Mouse (Mus musculus) kidney, embryonic 15.5 days (tissue): ENCODE results near the gene Thumpd3. TPM values are rescaled to one million over a fixed set of nuclear protein-coding genes. Genes with fewer than 3 reads are reported as not detected.

Source experiments
- ATAC-seq: fragments of 200-750 bp; cut with Nextera tagmentation; replicated peaks from 2 replicates; pipeline ENCODE4 v1.8.0; 2017; ENCODE audit warnings: moderate TSS enrichment; ENCODE audit not compliant: low FRiP score
- H3K27ac ChIP-seq: fragments of 300-500 bp; sonication (generic); 2 replicates; pipeline ENCODE4 v1.5.1; 2015; ENCODE audit warnings: mild to moderate bottlenecking, inconsistent platforms
- H3K27me3 ChIP-seq: fragments of 300-500 bp; sonication (generic); 2 replicates; pipeline ENCODE4 v1.6.1; 2015; ENCODE audit warnings: inconsistent platforms
- H3K36me3 ChIP-seq: fragments of 300-500 bp; sonication (generic); 2 replicates; pipeline ENCODE4 v1.6.1; 2015; ENCODE audit warnings: inconsistent platforms
- H3K4me1 ChIP-seq: fragments of 300-500 bp; sonication (generic); 2 replicates; pipeline ENCODE4 v1.6.1; 2015; ENCODE audit warnings: inconsistent platforms
- H3K4me2 ChIP-seq: fragments of 300-500 bp; sonication (generic); 2 replicates; pipeline ENCODE4 v1.6.1; 2015; ENCODE audit warnings: moderate library complexity, mild to moderate bottlenecking, inconsistent platforms
- H3K4me3 ChIP-seq: fragments of 300-500 bp; sonication (generic); replicated peaks from 2 replicates; pipeline ENCODE4 v1.5.1; 2015; ENCODE audit warnings: mild to moderate bottlenecking, inconsistent platforms
- H3K9ac ChIP-seq: fragments of 300-500 bp; sonication (generic); 2 replicates; pipeline ENCODE4 v1.6.1; 2015; ENCODE audit warnings: mild to moderate bottlenecking, inconsistent platforms
- H3K9me3 ChIP-seq: fragments of 300-500 bp; sonication (generic); replicated peaks from 2 replicates; pipeline ENCODE4 v1.6.1; 2016; ENCODE audit warnings: inconsistent platforms
- WGBS: fragments of 180-500 bp; shearing (Covaris S2); methylation state at CpG from one replicate; pipeline ENCODE4 v1.1.7; 2015; ENCODE audit warnings: mixed read lengths; 5-methylcytosine and 5-hydroxymethylcytosine counted together
- polyA plus RNA-seq: library from polyadenylated mRNA; unstranded; fragments of >200 nt; fragmentation: Nextera tagmentation; extraction: Ambion mirVana; gene quantifications from 2 replicates; pipeline ENCODE4 v1.2.1, GENCODE M21; 2015

Gene Thumpd3
- polyA plus RNA-seq, 1 experiment from 2014 or later = 46.6 TPM

- Histone ChIP-seq H3K4me3 (no peak overlapping the region), H3K9me3 (no peaks in the 10 kb centered on the region), H3K4me1 (peaks cover 4% of the 10 kb centered on the region; the same call in 1 of the 2 replicates), H3K27ac (no peak overlapping the region), H3K36me3 (no peaks in the 10 kb centered on the region), H3K4me2 (no peak overlapping the region), H3K9ac (no peak overlapping the region), H3K27me3 (no peaks in the 10 kb centered on the region)
- no peak for ATAC-seq
- WGBS = 45% methylated on average over 8 of the region's 8 CpGs
Observed at GRCm38 (mm10) chr6:113024866-113025265, 21.2 kb upstream of the Thumpd3 start.

- no peak for ATAC-seq
- no peaks in the 10 kb centered on the region for H3K9me3 ChIP-seq
- no peak overlapping the region for H3K4me2 ChIP-seq
- peaks cover 4% of the 10 kb centered on the region; the same call in 1 of the 2 replicates for H3K4me1 ChIP-seq
- no peak overlapping the region for H3K9ac ChIP-seq
- no peaks in the 10 kb centered on the region for H3K27me3 ChIP-seq
- no peak overlapping the region for H3K4me3 ChIP-seq
- no peaks in the 10 kb centered on the region for H3K36me3 ChIP-seq
- WGBS = 84% methylated on average over 5 of the region's 5 CpGs
- H3K27ac ChIP-seq = no peak overlapping the region
Observed at GRCm38 (mm10) chr6:113025774-113026173, 20.3 kb upstream of the Thumpd3 start.

GRCm38 (mm10) chr6:113027446-113027845, 18.6 kb upstream of the Thumpd3 start:
- no peak overlapping the region for H3K27ac ChIP-seq
- H3K27me3 ChIP-seq = no peaks in the 10 kb centered on the region
- peaks cover 4% of the 10 kb centered on the region; the same call in 1 of the 2 replicates for H3K4me1 ChIP-seq
- no peaks in the 10 kb centered on the region for H3K9me3 ChIP-seq
- no peak overlapping the region for H3K9ac ChIP-seq
- 14% methylated on average over 2 of the region's 2 CpGs for WGBS
- ATAC-seq = no peak
- no peaks in the 10 kb centered on the region for H3K36me3 ChIP-seq
- H3K4me3 ChIP-seq = no peak overlapping the region
- no peak overlapping the region for H3K4me2 ChIP-seq

GRCm38 (mm10) chr6:113029006-113029405, 17.0 kb upstream of the Thumpd3 start:
- Histone ChIP-seq H3K27me3 (no peaks in the 10 kb centered on the region), H3K27ac (no peak overlapping the region), H3K4me1 (peaks cover 4% of the 10 kb centered on the region; the same call in 1 of the 2 replicates), H3K9ac (no peak overlapping the region), H3K4me2 (no peak overlapping the region), H3K36me3 (no peaks in the 10 kb centered on the region), H3K9me3 (no peaks in the 10 kb centered on the region), H3K4me3 (no peak overlapping the region)
- ATAC-seq = no peak
- 78% methylated on average over 3 of the region's 3 CpGs for WGBS

GRCm38 (mm10) chr6:113030553-113030952, 15.5 kb upstream of the Thumpd3 start:
- H3K4me1 ChIP-seq = peaks cover 4% of the 10 kb centered on the region; the same call in 1 of the 2 replicates
- 60% methylated on average over 3 of the region's 3 CpGs for WGBS
- no peaks in the 10 kb centered on the region for H3K36me3 ChIP-seq
- H3K9ac ChIP-seq = no peak overlapping the region
- H3K4me2 ChIP-seq = no peak overlapping the region
- H3K9me3 ChIP-seq = no peaks in the 10 kb centered on the region
- ATAC-seq = no peak
- H3K27me3 ChIP-seq = no peaks in the 10 kb centered on the region
- H3K4me3 ChIP-seq = no peak overlapping the region
- H3K27ac ChIP-seq = no peak overlapping the region

- WGBS = 75% methylated on average over 10 of the region's 10 CpGs
- Histone ChIP-seq H3K4me1 (peaks cover 4% of the 10 kb centered on the region; the same call in 1 of the 2 replicates), H3K9me3 (no peaks in the 10 kb centered on the region), H3K27me3 (no peaks in the 10 kb centered on the region), H3K9ac (no peak overlapping the region), H3K4me2 (no peak overlapping the region), H3K27ac (no peak overlapping the region), H3K4me3 (no peak overlapping the region), H3K36me3 (no peaks in the 10 kb centered on the region)
- no peak for ATAC-seq
Observed at GRCm38 (mm10) chr6:113030970-113031660, 14.9 kb upstream of the Thumpd3 start.

- H3K27me3 ChIP-seq = no peaks in the 10 kb centered on the region
- no peaks in the 10 kb centered on the region for H3K36me3 ChIP-seq
- 77% methylated on average over 3 of the region's 3 CpGs for WGBS
- no peak overlapping the region for H3K27ac ChIP-seq
- peaks cover 4% of the 10 kb centered on the region; the same call in 1 of the 2 replicates for H3K4me1 ChIP-seq
- no peak overlapping the region for H3K9ac ChIP-seq
- H3K4me3 ChIP-seq = no peak overlapping the region
- H3K4me2 ChIP-seq = no peak overlapping the region
- ATAC-seq = no peak
- no peaks in the 10 kb centered on the region for H3K9me3 ChIP-seq
Observed at GRCm38 (mm10) chr6:113032121-113032520, 13.9 kb upstream of the Thumpd3 start.

GRCm38 (mm10) chr6:113033185-113033584, 12.8 kb upstream of the Thumpd3 start:
- Histone ChIP-seq H3K4me1 (peaks cover 4% of the 10 kb centered on the region), H3K27me3 (no peaks in the 10 kb centered on the region), H3K4me2 (no peak overlapping the region), H3K4me3 (no peak overlapping the region), H3K9ac (no peak overlapping the region), H3K9me3 (no peaks in the 10 kb centered on the region), H3K27ac (no peak overlapping the region), H3K36me3 (no peaks in the 10 kb centered on the region)
- WGBS = 82% methylated on average over 2 of the region's 2 CpGs
- ATAC-seq = no peak

- Histone ChIP-seq H3K4me3 (no peak overlapping the region), H3K9me3 (no peaks in the 10 kb centered on the region), H3K4me2 (no peak overlapping the region), H3K9ac (no peak overlapping the region), H3K4me1 (peaks cover 10% of the 10 kb centered on the region), H3K27me3 (no peaks in the 10 kb centered on the region), H3K36me3 (no peaks in the 10 kb centered on the region), H3K27ac (no peak overlapping the region)
- 71% methylated on average over 6 of the region's 6 CpGs for WGBS
- no peak for ATAC-seq
Observed at GRCm38 (mm10) chr6:113034466-113034865, 11.6 kb upstream of the Thumpd3 start.

GRCm38 (mm10) chr6:113036463-113037175, 9.4 kb upstream of the Thumpd3 start:
- H3K4me1 ChIP-seq = peaks cover 10% of the 10 kb centered on the region
- H3K27ac ChIP-seq = no peak overlapping the region
- H3K36me3 ChIP-seq = no peaks in the 10 kb centered on the region
- ATAC-seq = no peak
- no peaks in the 10 kb centered on the region for H3K9me3 ChIP-seq
- no peak overlapping the region for H3K4me2 ChIP-seq
- 67% methylated on average over 4 of the region's 4 CpGs for WGBS
- no peaks in the 10 kb centered on the region for H3K27me3 ChIP-seq
- H3K9ac ChIP-seq = no peak overlapping the region
- no peak overlapping the region for H3K4me3 ChIP-seq

GRCm38 (mm10) chr6:113037946-113038734, 7.9 kb upstream of the Thumpd3 start:
- ATAC-seq = peak; percentile 74
- no peaks in the 10 kb centered on the region for H3K27me3 ChIP-seq
- H3K9me3 ChIP-seq = no peaks in the 10 kb centered on the region
- WGBS = 6% methylated on average over 19 of the region's 19 CpGs
- H3K4me3 ChIP-seq = peak overlapping the region; percentile 23
- H3K9ac ChIP-seq = 0 out of 2 replicates have a peak overlapping the region, but pooled peaks have one; percentile 19
- H3K4me1 ChIP-seq = peaks cover 10% of the 10 kb centered on the region
- H3K36me3 ChIP-seq = no peaks in the 10 kb centered on the region
- H3K27ac ChIP-seq = peak overlapping the region; percentile 50; the same call in 1 of the 2 replicates
- peak overlapping the region; percentile 54 for H3K4me2 ChIP-seq

GRCm38 (mm10) chr6:113038735-113039058, 7.3 kb upstream of the Thumpd3 start:
- no peaks in the 10 kb centered on the region for H3K9me3 ChIP-seq
- peak overlapping the region; percentile 23; the same call in 1 of the 2 replicates for H3K27ac ChIP-seq
- no peaks in the 10 kb centered on the region for H3K36me3 ChIP-seq
- WGBS = 27% methylated on average over 5 of the region's 5 CpGs
- peaks cover 10% of the 10 kb centered on the region for H3K4me1 ChIP-seq
- no peaks in the 10 kb centered on the region for H3K27me3 ChIP-seq
- H3K4me2 ChIP-seq = peak overlapping the region; percentile 54
- H3K4me3 ChIP-seq = peak overlapping the region; percentile 23; the same call in 1 of the 2 replicates
- H3K9ac ChIP-seq = no peak overlapping the region
- no peak; the same call in 1 of the 2 replicates for ATAC-seq
